Mouse (Mus musculus) ES-Bruce4 (cell line): ENCODE measurements around the gene Slc39a5.

Experiments used
- CTCF ChIP-seq: IDR thresholded peaks from one replicate; pipeline ENCODE4 v1.8.1; 2011; ENCODE audit warnings: low read depth, low read length
- EP300 ChIP-seq: IDR thresholded peaks from 2 replicates; pipeline ENCODE4 v1.6.1; 2011; ENCODE audit warnings: low read depth, low read length; ENCODE audit not compliant: insufficient read depth
- POLR2A ChIP-seq: IDR thresholded peaks from one replicate; pipeline ENCODE4 v1.8.1; 2011; ENCODE audit warnings: low read length; ENCODE audit not compliant: insufficient read depth

DNA sequence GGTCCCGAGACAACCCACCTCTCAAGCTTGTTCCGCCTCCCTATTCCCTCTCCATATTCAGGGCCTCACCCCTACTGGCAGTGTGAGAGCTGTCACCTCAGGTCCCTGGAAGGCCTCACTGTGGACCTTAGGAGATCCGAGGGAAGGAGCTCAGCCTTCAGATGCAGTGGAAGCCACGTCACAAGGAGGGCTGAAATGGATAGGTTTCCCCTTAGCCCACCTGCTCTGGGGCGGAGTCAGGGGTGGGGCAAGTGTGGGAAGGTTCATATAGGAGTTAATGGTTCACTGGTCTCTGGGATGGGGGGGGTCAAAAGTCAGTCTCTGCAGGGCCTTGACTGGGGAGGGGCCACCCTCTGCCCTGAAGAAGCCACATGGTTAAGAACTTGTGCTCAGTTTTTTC lies 691 bp downstream of the Slc39a5 start:
- TF ChIP-seq POLR2A = no peak
- no peak for TF ChIP-seq EP300
- no peak for TF ChIP-seq CTCF
